Mouse (Mus musculus) erythroblast, embryonic 14.5 days (primary cell): ENCODE results near the gene Srsf11.

Experiments
- GATA1 ChIP-seq: IDR thresholded peaks from 2 replicates; pipeline ENCODE4 v1.6.1; 2012; ENCODE audit warnings: low read length, inconsistent platforms, mixed read lengths
- TAL1 ChIP-seq: IDR thresholded peaks from 3 replicates; pipeline ENCODE4 v1.6.1; 2012; ENCODE audit warnings: low read length, inconsistent platforms, mixed read lengths

- TF ChIP-seq GATA1 (no peak), TAL1 (no peak)
Observed at GRCm38 (mm10) chr3:158077380-158077772, 40.9 kb upstream of the Srsf11 start.
